Mouse (Mus musculus): ENCODE results near the gene Gigyf1.

GRCm38 (mm10) chr5:137519691-137520550, 1.6 kb downstream of the Gigyf1 start:
- TF ChIP-seq CTCF (IDR thresholded peaks at IDR 0.05; ENCODE audit: low read depth, low read length) (no peak), EP300 (IDR thresholded peaks at IDR 0.05; ENCODE audit: insufficient read depth, low read depth, low read length) (no peak), POLR2A (IDR thresholded peaks at IDR 0.05; ENCODE audit: insufficient read depth, low read length) (no peak)
